Mouse (Mus musculus) liver, adult 2 months (tissue): ENCODE results near the gene Rpl9. TPM values are rescaled to one million over a fixed set of nuclear protein-coding genes. Genes with fewer than 3 reads are reported as not detected.
A peak's percentile ranks its signal among the peaks of the same experiment; 100 is the strongest.

ENCODE experiments used
- DNase-seq: peaks from one replicate; pipeline ENCODE4 v3.0.0-alpha.2; 2011; ENCODE audit warnings: low read depth, low spot score; ENCODE audit errors: extremely low read depth
- H3K27ac ChIP-seq: fragments of 200-500 bp; replicated peaks from 2 replicates; pipeline ENCODE4 v1.5.1; 2012; ENCODE audit warnings: low read depth, mild to moderate bottlenecking, control low read depth, inconsistent platforms, low read length; ENCODE audit not compliant: insufficient read depth
- H3K27me3 ChIP-seq: fragments of 200-500 bp; 2 replicates; pipeline ENCODE4 v1.6.1; 2012; ENCODE audit warnings: mild to moderate bottlenecking, moderate library complexity, low read length, inconsistent platforms; ENCODE audit not compliant: control insufficient read depth, insufficient read depth
- H3K36me3 ChIP-seq: fragments of 200-500 bp; 2 replicates; pipeline ENCODE4 v1.6.1; 2012; ENCODE audit warnings: low read length, inconsistent platforms; ENCODE audit not compliant: control insufficient read depth, insufficient read depth
- H3K4me1 ChIP-seq: fragments of 200-500 bp; 2 replicates; pipeline ENCODE4 v1.6.1; 2011; ENCODE audit warnings: low read length; ENCODE audit not compliant: control insufficient read depth, insufficient read depth
- H3K4me3 ChIP-seq: fragments of 200-500 bp; 2 replicates; pipeline ENCODE4 v1.5.1; 2011; ENCODE audit warnings: low read depth, mild to moderate bottlenecking, control low read depth, low read length, moderate library complexity; ENCODE audit not compliant: insufficient read depth
- H3K79me2 ChIP-seq: fragments of 200-500 bp; 2 replicates; pipeline ENCODE4 v1.6.1; 2012; ENCODE audit warnings: inconsistent platforms, mild to moderate bottlenecking, low read length, moderate library complexity; ENCODE audit not compliant: control insufficient read depth, insufficient read depth
- H3K9ac ChIP-seq: fragments of 200-500 bp; 2 replicates; pipeline ENCODE4 v1.6.1; 2012; ENCODE audit warnings: low read depth, mild to moderate bottlenecking, control low read depth, inconsistent platforms, low read length
- CTCF ChIP-seq: fragments of 200-500 bp; IDR thresholded peaks from 2 replicates; pipeline ENCODE4 v1.5.1; 2011; ENCODE audit warnings: low read depth, low read length, control low read depth
- POLR2A ChIP-seq: fragments of 200-500 bp; IDR thresholded peaks from 2 replicates; pipeline ENCODE4 v1.6.1; 2011; ENCODE audit warnings: low read length, control low read depth; ENCODE audit not compliant: insufficient read depth; ENCODE audit errors: extremely low read depth
- WGBS: fragments of 180-500 bp; shearing (Covaris S2); methylation state at CpG from one replicate; pipeline ENCODE4 v1.1.7; 2018; 5-methylcytosine and 5-hydroxymethylcytosine counted together
- polyA plus RNA-seq: library from polyadenylated mRNA; depleted of rRNA; stranded (reverse); fragments of >200 nt; gene quantifications from 2 replicates; pipeline ENCODE4 v1.2.3, GENCODE M21; 2012; rRNA removed
- total RNA-seq: library from RNA; depleted of rRNA; stranded (reverse); fragments of >200 nt; gene quantifications from 2 replicates; pipeline ENCODE4 v1.2.3, GENCODE M21; 2014; rRNA removed

Gene Rpl9
- total and polyA plus RNA-seq, 2 experiments: 95.8 to 451 TPM

- Histone ChIP-seq H3K4me3 (no peak overlapping the region), H3K4me1 (peaks cover 7% of the 10 kb centered on the region), H3K36me3 (no peaks in the 10 kb centered on the region), H3K27ac (peak overlapping the region; percentile 28), H3K79me2 (peaks cover 3% of the 10 kb centered on the region), H3K9ac (no peak overlapping the region), H3K27me3 (no peaks in the 10 kb centered on the region)
- peak; percentile 96 for DNase-seq
- no peak for TF ChIP-seq CTCF
- no peak for TF ChIP-seq POLR2A
- WGBS: 21% methylated on average over 4 of the region's 4 CpGs
Observed at GRCm38 (mm10) chr5:65340167-65340566, 51.1 kb downstream of the Rpl9 start.

GRCm38 (mm10) chr5:65338394-65338793 is 52.9 kb downstream of the Rpl9 start:
- no peak for DNase-seq
- no peak overlapping the region for H3K9ac ChIP-seq
- 80% methylated on average over 6 of the region's 6 CpGs for WGBS
- no peaks in the 10 kb centered on the region for H3K36me3 ChIP-seq
- H3K27me3 ChIP-seq: no peaks in the 10 kb centered on the region
- no peak overlapping the region for H3K27ac ChIP-seq
- H3K79me2 ChIP-seq: peaks cover 13% of the 10 kb centered on the region
- peak; percentile 48 for TF ChIP-seq CTCF
- no peak for TF ChIP-seq POLR2A
- H3K4me3 ChIP-seq: no peak overlapping the region
- H3K4me1 ChIP-seq: peaks cover 9% of the 10 kb centered on the region

Other genes with a start within 250 kb of the Rpl9 start
- gene Wdr19, start 191.7 kb downstream of the Rpl9 start, total RNA-seq: 2.1 and 2.8 TPM in 2 replicates
- 0.57 and 1.0 TPM in 2 replicates for gene Wdr19, start 191.7 kb downstream of the Rpl9 start, polyA plus RNA-seq
- gene Rfc1, start 55.8 kb downstream of the Rpl9 start, total RNA-seq: 16.5 and 19.3 TPM in 2 replicates
- 3.7 and 4.6 TPM in 2 replicates for gene Rfc1, start 55.8 kb downstream of the Rpl9 start, polyA plus RNA-seq
- gene Klb, start 43.1 kb downstream of the Rpl9 start, total RNA-seq: 40.2 and 49.9 TPM in 2 replicates
- 16.7 and 17.7 TPM in 2 replicates for gene Klb, start 43.1 kb downstream of the Rpl9 start, polyA plus RNA-seq
- 25.0 and 30.8 TPM in 2 replicates for gene Lias, start 53 bp upstream of the Rpl9 start, total RNA-seq
- 11.1 and 13.3 TPM in 2 replicates for gene Lias, start 53 bp upstream of the Rpl9 start, polyA plus RNA-seq
- 118 and 169 TPM in 2 replicates for gene Ugdh, start 44.5 kb upstream of the Rpl9 start, total RNA-seq
- 43.3 and 43.7 TPM in 2 replicates for gene Ugdh, start 44.5 kb upstream of the Rpl9 start, polyA plus RNA-seq
- gene Gm43552, start 101.4 kb upstream of the Rpl9 start, total RNA-seq: not detected in 2 replicates
- 14.5 and 16.3 TPM in 2 replicates for gene Gm43552, start 101.4 kb upstream of the Rpl9 start, polyA plus RNA-seq
- gene Smim14, start 145.7 kb upstream of the Rpl9 start, total RNA-seq: 60.5 and 66.9 TPM in 2 replicates
- 66.6 and 72.3 TPM in 2 replicates for gene Smim14, start 145.7 kb upstream of the Rpl9 start, polyA plus RNA-seq
- 14.0 and 16.2 TPM in 2 replicates for gene Ube2k, start 145.8 kb upstream of the Rpl9 start, total RNA-seq
- 19.0 and 20.7 TPM in 2 replicates for gene Ube2k, start 145.8 kb upstream of the Rpl9 start, polyA plus RNA-seq